Mouse (Mus musculus): ENCODE measurements around the gene Armc9. TPM values are rescaled to one million over a fixed set of nuclear protein-coding genes. Genes with fewer than 3 reads are reported as not detected.
A peak's percentile ranks its signal among the peaks of the same experiment; 100 is the strongest.

The Armc9 gene
- 10 to 100 TPM; 36.9 to 44.8 TPM for total RNA-seq (2021)
- long read RNA-seq, experiment 1, full-length matches to known transcripts = 59 of 111 reads
- long read RNA-seq, experiment 1, partial matches to known transcripts = 22 of 111 reads
- long read RNA-seq, experiment 1, other reads (novel, unspliced or antisense) = 30 of 111 reads
- long read RNA-seq, experiment 2, full-length matches to known transcripts = 42 of 72 reads
- long read RNA-seq, experiment 2, partial matches to known transcripts = 7 of 72 reads
- long read RNA-seq, experiment 2, other reads (novel, unspliced or antisense) = 23 of 72 reads

GRCm38 (mm10) chr1:86154133-86154823 lies at the start of gene Armc9:
Gene Armc9 (plus strand): TSS chr1:86154780.
- H3K4me3 ChIP-seq = peak within 1 kb of the TSS; percentile 88
- peak within 1 kb of the TSS; percentile 91 for H3K27ac ChIP-seq
- no peak; the same call in 1 of the 2 replicates for TF ChIP-seq CTCF (IDR thresholded peaks at IDR 0.05)
- peak; percentile 95 to 96 for DNase-seq (ENCODE audit: extremely low spot score in 1 of 2, low spot score in 2 of 2)
- intact Hi-C loops (cut with DNase I) = no loop called here

- no peak overlapping the region for H3K27ac ChIP-seq
- no peak for DNase-seq (ENCODE audit: extremely low spot score in 1 of 2, low spot score in 2 of 2)
- no peak overlapping the region for H3K4me3 ChIP-seq
- intact Hi-C loops (cut with DNase I) = no loop called here
- TF ChIP-seq CTCF (IDR thresholded peaks at IDR 0.05) = no peak
These were observed 49.5 kb upstream of the Armc9 start for GRCm38 (mm10) chr1:86105054-86105453.

GRCm38 (mm10) chr1:86111779-86112178 lies 42.8 kb upstream of the Armc9 start, which contains the start of gene Htr2b:
Gene Htr2b (minus strand): TSS chr1:86111970.
- peak within 1 kb of the TSS; percentile 41; the same call in 1 of the 2 replicates for H3K27ac ChIP-seq
- no peak within 1 kb of the TSS for H3K4me3 ChIP-seq
- peak; percentile 23 to 25 for DNase-seq (ENCODE audit: extremely low spot score in 1 of 2, low spot score in 2 of 2)
- TF ChIP-seq CTCF (IDR thresholded peaks at IDR 0.05) = peak; percentile 10; the same call in 1 of the 2 replicates
- intact Hi-C loops (cut with DNase I) = no loop called here

- no peak overlapping the region for H3K4me3 ChIP-seq
- TF ChIP-seq CTCF (IDR thresholded peaks at IDR 0.05) = no peak
- no peak for DNase-seq (ENCODE audit: extremely low spot score in 1 of 2, low spot score in 2 of 2)
- H3K27ac ChIP-seq = no peak overlapping the region
- intact Hi-C loops (cut with DNase I) = no loop called here
These were observed 40.4 kb upstream of the Armc9 start for GRCm38 (mm10) chr1:86114141-86114540.

GRCm38 (mm10) chr1:86119549-86119948 lies 35.0 kb upstream of the Armc9 start:
- DNase-seq (ENCODE audit: extremely low spot score in 1 of 2, low spot score in 2 of 2) = no peak
- intact Hi-C loops (cut with DNase I) = no loop called here
- Histone ChIP-seq H3K4me3 (no peak overlapping the region), H3K27ac (no peak overlapping the region)
- no peak for TF ChIP-seq CTCF (IDR thresholded peaks at IDR 0.05)

GRCm38 (mm10) chr1:86126036-86126435 lies 28.5 kb upstream of the Armc9 start:
- intact Hi-C loops (cut with DNase I) = no loop called here
- no peak for DNase-seq (ENCODE audit: extremely low spot score in 1 of 2, low spot score in 2 of 2)

GRCm38 (mm10) chr1:86133337-86133736 lies 21.2 kb upstream of the Armc9 start, which contains the start of gene Gm21972:
Gene Gm21972 (plus strand): TSS chr1:86133637.
- intact Hi-C loops (cut with DNase I) = no loop called here
- no peak for TF ChIP-seq CTCF (IDR thresholded peaks at IDR 0.05)
- H3K4me3 ChIP-seq = no peak within 1 kb of the TSS
- no peak for DNase-seq (ENCODE audit: extremely low spot score in 1 of 2, low spot score in 2 of 2)
- no peak within 1 kb of the TSS for H3K27ac ChIP-seq

More at GRCm38 (mm10) chr1:86126036-86126435, 28.5 kb upstream of the Armc9 start:
- H3K27ac ChIP-seq = no peak overlapping the region
- no peak for TF ChIP-seq CTCF (IDR thresholded peaks at IDR 0.05)
- no peak overlapping the region for H3K4me3 ChIP-seq

GRCm38 (mm10) chr1:86135315-86135714 lies 19.3 kb upstream of the Armc9 start:
- DNase-seq (ENCODE audit: extremely low spot score in 1 of 2, low spot score in 2 of 2) = no peak
- H3K4me3 ChIP-seq = no peak overlapping the region
- intact Hi-C loops (cut with DNase I) = no loop called here
- no peak for TF ChIP-seq CTCF (IDR thresholded peaks at IDR 0.05)
- H3K27ac ChIP-seq = no peak overlapping the region

- no peak for DNase-seq (ENCODE audit: extremely low spot score in 1 of 2, low spot score in 2 of 2)
- TF ChIP-seq CTCF (IDR thresholded peaks at IDR 0.05) = no peak
- H3K27ac ChIP-seq = no peak overlapping the region
- no peak overlapping the region for H3K4me3 ChIP-seq
- intact Hi-C loops (cut with DNase I) = no loop called here
These were observed 13.5 kb upstream of the Armc9 start for GRCm38 (mm10) chr1:86141081-86141480.

GRCm38 (mm10) chr1:86143165-86143564 lies 11.4 kb upstream of the Armc9 start:
- intact Hi-C loops (cut with DNase I) = no loop called here
- no peak overlapping the region for H3K27ac ChIP-seq
- no peak for DNase-seq (ENCODE audit: extremely low spot score in 1 of 2, low spot score in 2 of 2)
- TF ChIP-seq CTCF (IDR thresholded peaks at IDR 0.05) = no peak
- no peak overlapping the region for H3K4me3 ChIP-seq

- DNase-seq (ENCODE audit: extremely low spot score in 1 of 2, low spot score in 2 of 2) = no peak
- Histone ChIP-seq H3K4me3 (no peak overlapping the region), H3K27ac (no peak overlapping the region)
- TF ChIP-seq CTCF (IDR thresholded peaks at IDR 0.05) = peak; percentile 23
- intact Hi-C loops (cut with DNase I) = no loop called here
These were observed 10.3 kb upstream of the Armc9 start for GRCm38 (mm10) chr1:86144001-86144944.
